Mouse (Mus musculus) yolk sac, embryonic 10.5 days (tissue): ENCODE measurements at regions not wholly inside any gene's neighbourhood (a gene's known extent, or its start where the extent isn't known, plus 50 kb on each side); places are given as distances from the start of the nearest gene placed in this dataset.
A peak's percentile ranks its signal among the peaks of the same experiment; 100 is the strongest.

Source experiments
- DNase-seq: peaks from one replicate; pipeline ENCODE4 v3.0.0-alpha.2; 2017; ENCODE audit warnings: low spot score

DNA sequence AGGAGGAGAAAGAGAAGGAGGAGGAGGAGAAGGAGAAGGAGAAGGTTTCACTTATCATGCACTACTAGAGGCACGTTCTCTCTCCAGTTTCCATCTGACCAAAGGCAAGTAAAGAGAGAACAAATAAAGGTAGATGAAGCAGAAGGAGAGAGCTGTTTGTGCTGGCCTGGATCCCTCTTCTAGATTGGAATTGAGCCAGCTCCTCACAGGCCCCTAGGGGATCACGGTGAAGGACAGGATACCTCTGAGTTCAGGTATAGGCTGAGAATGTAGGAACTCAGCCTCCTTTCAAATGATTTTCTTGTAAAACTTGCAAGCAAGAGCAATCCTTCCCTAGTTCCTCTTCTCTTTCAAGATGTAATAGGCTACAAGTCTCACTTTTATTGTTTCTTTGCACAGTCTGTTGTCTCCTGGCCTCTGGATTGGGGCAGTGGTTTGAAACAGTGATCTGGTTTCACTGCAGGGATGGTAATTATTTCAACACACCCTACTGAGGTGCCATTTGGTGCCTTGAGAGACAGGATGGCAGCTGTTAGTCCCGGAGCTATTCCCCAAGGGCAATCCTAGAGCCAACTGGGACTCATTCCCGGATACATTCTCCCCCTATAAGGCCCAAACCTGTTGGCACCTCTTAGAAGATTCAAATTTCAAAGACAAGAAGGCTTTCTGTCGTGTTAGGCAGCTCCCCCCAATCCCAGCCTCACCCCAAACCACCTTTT is 134.8 kb downstream of the Gm9817 start:
- DNase-seq, result no peak

DNA sequence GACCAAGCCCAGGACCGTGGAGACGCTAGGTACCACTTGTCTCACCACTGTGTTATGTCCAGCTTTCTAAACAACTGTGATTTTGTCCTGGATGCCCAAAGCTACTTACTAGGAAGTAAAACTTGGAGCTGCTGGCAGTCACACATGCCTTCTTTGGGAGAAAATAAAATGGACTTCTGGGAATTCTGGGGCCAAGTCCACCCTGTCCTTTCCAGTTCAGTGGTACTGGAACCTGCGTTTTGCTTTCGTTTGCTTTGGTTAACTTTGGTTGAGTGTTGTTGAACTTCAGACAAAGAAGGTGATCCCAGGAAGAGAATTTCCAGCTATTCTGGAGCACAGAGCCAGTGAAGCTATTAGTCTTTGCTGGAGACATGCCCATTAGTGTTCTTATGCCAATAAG is 139.8 kb downstream of the Gm9817 start:
- no peak for DNase-seq

DNA sequence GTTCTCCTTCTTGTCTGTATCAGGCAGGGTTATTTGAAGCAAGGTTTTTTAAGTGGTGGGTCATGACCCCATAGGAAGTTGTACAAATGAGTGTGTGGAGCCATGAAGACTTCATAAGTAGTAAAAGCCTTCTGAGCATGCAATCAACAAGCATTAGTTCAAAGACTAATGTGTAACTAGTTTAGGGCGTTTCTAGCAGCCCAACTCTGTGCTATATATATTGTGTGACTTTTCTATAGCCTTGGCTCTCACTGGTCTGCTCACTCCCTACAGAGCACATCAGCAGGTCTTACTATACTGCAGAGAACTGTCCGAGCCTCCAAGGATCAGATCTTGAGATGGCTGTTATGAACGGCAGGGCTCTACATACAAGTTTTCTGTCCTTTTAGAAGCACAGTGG is 141.2 kb downstream of the Gm9817 start:
- no peak for DNase-seq

DNA sequence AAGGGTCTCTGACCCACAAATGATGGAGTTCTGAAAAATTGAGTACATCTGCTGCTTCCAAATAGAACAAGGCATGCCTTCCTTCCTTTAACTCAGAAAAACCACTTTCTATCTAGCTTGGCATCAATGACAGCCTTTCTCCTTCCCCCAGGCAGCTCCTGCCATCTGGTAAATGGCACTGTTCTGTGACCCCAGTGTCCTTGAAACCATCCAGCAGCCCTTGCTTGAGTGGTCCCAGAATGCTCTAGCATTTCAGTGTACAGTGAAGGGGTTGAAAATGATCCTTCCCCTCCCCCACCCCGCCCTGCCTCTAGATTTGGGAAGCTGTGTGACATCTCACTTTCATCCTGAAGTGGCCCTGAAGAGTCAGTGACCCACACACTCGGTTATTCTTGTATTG is 152.3 kb downstream of the Gm9817 start:
- DNase-seq, result no peak

DNA sequence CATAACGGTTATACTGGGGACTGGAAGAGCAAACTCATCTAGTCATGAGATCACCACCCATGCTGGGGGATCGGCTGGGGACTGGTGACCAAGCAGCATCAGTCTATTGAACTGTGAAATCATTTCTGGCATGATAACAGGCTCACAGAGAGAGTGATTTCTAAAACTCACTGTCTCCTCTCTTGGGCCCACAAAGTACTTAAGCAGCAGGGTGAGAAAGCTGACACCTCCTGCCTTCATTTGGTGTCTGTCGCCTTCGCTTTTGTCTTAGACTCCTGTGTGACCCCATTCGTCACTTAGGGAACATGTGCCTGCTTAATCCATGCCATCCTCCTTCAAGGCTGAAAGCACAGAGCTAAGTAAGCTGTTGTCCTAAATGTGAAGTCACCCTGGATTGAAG is 154.3 kb upstream of the Mylip start:
- DNase-seq, result no peak

DNA sequence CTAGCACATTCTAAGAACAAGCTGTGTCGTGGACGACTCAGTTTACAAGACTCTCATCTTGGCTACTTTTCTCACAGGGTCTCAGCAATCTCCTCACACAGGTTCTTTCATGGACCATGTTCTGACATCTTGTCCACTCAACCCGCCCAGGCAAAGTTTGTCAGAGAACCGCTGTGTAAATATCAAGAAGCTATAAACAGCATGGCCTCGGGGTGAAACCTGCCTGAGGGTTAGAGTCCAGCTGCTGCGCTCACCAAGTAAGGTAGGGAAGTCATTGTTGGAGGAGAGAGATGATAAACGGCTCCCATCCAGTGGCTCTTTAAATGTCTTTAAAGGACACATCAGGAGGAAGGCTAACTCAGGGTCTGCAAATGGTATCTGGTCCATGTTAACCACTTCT is 151.3 kb upstream of the Mylip start:
- peak; percentile 70 for DNase-seq

DNA sequence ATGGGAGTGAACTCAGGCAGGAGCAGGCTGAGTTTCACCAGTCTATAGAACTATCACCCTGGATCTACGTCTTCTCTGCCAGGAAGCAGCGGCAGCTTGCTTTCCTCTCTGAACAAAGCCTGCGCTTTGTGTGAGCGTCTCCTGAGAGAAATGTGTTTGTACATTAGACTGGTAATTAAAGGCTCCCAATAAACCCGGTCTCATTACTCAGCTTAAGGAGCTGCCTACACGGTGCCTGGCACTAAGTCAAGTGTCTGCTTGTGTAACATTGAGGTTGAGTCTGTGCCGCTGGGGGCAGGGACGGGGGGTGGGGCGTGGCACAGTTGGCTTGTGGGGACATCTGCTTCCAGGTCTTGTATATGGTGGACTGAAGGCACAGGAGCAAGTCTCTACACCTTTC is 150.4 kb upstream of the Mylip start:
- peak; percentile 12 for DNase-seq

DNA sequence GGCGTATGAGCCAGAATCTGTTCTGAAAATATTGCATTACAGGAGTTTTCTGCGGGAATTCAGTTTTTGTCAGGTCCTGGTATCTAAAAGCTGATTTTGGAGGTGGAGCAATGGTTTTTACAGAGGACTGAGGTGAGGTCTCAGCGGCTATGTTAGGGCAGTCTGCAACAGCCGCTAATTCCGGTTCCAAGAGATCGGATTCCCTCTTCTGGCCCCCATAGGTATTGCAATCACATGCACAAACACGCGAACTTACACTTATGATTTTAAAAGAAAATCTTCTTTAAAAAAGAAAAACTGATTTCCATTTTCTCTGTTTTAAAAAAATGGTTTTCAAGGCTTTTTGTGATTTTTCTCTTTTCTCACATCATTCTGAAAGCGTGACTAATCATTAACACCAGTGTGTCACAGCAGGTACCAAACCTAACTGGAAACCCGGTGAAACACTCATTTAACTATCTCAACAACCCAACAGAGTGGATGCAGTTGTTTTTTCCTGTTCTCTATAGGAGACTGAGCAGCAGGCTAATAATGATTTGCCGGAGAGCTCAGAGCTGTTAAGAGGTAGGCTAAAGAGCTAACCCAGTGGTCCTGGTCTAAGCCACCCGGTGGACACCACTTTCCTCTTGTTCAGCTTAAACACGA is 149.4 kb upstream of the Mylip start:
- no peak for DNase-seq

DNA sequence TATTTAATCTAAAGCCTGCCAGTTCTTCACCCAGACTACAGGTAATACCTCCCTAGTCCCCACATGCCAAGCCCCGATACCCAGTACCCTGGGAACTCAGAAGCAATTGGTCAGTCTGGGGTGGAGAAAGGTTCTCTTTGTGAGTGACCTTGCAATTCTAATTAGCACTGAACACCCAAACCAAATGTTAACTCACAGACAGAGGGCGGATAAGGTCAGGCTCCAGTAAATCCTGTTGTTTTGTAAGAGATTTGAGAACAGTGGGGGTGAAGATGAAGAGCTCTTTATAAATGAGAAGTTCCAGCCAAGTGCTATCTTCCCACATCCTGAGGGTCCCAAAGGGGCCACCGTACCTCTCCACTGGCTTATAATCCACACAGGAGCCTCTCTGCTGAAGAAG is 147.3 kb upstream of the Mylip start:
- no peak for DNase-seq

DNA sequence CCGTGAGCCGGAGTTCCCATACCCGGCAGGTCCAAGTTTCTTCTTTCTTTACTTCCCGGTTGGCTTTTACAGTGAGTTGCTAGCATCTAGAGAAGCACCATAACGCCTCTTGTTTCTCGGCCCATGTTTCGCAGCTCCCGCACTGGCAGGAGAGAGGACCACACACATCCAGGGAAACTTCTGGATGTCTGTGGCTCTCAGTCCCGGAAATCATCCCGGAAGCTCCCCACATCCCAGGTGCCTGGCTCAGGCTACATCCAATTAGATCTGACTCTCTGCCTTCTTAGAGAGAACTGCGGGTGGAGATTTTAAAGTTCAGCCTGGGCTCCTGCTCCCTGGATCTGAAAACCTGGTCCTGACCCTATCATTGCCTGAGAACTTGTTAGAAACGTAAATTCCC is 146.8 kb upstream of the Mylip start:
- no peak for DNase-seq

DNA sequence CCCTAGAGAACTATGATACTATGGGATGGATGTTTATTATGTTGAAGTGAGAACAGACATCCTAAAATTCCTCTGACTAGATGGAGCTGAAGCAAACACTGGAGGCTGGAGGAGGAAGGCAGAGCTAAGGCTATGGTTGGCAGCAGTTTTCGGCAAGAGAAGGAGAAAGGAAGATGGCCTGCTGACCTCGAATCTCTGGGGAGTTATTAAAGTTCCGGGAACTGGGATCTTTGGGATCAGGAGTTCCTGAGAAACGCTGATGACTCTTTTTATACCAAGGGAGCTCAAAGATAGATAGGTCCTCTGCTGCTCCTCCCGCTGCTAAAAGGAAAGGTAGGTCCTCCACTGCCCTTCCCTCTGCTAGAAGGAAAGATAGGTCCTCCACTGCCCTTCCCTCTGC is 143.9 kb upstream of the Mylip start:
- DNase-seq, result no peak

DNA sequence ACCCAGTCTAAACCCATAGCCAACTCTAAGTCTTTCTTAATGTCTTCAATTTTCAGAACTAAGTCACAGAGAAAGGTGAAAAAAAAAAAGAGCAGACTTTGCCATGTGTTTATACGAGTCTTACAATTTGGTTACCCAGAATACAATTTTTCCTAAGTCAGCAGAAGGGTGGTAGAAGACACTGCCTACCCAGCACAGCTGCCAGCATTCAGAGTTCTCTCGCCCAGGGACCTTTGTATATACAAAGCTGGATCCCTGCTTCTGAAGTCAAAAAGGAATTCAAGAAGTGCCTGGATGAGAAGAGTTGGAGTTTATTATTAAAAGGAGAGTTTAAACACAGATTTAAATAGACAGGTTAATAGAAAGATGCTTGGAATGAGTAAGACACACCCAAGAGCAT is 143.2 kb upstream of the Mylip start:
- no peak for DNase-seq

DNA sequence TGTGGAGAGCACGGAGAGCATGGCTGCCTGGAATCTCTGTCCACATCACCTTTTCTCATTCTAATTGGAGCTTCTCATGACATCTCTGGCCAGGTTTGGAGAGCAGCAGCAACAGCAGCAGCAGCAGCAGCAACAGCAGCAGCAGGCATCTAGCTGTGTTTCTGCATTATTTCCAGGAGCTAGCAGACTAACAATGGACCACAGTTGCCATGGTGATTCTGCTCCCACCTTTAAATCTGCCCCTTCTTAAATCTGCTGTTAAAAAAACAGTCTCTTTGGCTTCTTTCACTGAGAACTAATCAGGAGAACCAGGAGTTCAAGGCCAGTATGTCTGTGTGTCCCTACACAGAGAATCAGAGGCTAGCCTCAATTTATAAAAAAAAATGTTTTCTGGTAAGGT is 139.5 kb upstream of the Mylip start:
- no peak for DNase-seq

DNA sequence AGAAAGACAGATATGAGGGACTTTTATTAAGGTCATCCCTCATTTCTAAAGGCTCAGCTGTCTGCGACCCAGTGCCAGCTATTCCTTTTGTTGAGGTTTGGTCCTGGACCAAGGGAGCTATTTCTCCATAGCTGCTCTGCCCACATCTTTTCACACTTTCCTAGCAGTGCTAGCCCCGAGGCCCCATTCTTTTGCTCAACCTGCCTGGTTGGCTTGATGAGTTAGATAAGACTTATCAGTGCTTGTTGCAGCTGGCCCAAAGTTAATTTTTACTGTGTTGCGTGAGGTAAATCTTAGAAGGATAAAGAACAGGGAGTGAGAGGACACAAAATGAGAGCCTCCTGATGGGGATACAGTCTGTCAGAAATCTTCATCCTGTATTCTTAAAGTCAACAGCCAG is 138.5 kb upstream of the Mylip start:
- peak; percentile 60 for DNase-seq

DNA sequence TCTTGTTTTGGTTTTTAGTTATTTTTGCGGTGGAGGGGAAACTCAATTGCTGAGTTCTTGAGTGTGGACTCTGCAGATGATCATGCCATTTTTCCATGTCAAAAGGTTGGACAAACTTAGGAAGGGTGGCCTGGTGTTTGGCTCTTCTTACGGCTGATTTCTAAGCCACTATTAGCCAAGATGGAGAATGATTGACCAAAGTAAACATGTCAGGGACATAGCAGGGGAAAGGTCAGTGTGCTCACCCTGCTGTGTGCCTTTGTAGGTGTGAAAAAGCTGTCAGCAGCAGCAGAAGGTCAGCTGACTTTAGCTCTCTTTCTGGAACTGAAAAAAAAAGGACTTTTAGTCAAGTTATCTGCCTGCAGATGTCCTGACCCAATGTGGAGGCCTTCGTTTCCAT is 137.4 kb upstream of the Mylip start:
- peak; percentile 78 for DNase-seq

DNA sequence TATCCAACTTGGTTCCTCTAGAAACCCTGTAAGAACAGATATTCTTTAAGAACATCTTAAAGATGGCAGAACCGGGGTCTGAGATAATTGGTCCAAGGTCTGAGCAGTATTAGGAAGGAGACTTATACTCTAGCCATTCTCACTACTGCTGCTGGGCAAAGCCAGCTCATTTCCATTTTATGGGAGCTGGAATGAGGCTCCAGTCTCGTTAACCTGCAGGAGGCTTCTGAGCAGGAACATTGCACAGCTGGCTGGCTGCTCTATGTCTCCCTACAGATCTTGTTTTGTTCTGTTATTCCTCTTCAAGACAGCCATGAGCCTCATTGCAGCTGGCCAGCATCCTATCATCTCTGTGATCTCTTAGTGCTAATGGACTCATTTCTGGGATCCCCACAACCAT is 136.3 kb upstream of the Mylip start:
- no peak for DNase-seq

DNA sequence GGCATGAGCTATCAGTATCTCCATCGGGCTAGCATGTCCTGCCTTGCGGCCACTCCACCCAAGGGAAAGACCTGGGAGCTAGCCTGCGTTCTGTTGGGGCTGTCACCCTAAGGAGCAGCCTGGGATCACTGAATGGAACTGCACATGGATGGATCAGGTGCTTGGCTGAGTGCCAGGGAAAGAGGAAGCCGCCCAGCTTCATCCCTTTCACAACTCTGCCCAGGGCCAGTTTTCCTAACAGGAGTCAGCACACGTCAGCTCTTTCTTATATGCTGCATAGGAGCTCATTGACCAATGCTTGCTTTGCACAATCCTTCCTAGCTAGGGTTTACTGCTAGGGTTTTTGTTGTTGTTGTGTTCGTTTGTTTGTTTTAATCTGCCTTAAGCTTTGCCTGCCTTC is 134.3 kb upstream of the Mylip start:
- peak; percentile 62 for DNase-seq

DNA sequence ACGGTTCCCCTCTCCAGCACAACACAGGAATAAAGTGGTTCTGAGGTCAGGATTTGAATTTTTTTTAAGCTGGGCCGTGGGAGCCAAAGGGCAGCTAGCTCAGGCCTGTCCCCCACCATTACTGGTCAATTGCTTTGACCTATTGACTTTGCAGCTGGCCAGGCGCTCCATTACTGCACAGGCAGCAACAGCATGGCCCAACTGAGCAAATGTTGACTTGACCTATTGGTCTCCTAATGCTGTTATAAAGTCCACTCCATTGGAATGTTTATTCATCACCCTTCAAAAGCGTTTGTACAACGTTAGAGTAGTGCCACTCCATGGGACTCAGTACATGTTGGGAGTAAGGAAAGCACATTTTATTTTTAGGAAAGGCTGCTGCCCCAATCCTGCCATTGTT is 127.5 kb upstream of the Mylip start:
- peak; percentile 90 for DNase-seq

DNA sequence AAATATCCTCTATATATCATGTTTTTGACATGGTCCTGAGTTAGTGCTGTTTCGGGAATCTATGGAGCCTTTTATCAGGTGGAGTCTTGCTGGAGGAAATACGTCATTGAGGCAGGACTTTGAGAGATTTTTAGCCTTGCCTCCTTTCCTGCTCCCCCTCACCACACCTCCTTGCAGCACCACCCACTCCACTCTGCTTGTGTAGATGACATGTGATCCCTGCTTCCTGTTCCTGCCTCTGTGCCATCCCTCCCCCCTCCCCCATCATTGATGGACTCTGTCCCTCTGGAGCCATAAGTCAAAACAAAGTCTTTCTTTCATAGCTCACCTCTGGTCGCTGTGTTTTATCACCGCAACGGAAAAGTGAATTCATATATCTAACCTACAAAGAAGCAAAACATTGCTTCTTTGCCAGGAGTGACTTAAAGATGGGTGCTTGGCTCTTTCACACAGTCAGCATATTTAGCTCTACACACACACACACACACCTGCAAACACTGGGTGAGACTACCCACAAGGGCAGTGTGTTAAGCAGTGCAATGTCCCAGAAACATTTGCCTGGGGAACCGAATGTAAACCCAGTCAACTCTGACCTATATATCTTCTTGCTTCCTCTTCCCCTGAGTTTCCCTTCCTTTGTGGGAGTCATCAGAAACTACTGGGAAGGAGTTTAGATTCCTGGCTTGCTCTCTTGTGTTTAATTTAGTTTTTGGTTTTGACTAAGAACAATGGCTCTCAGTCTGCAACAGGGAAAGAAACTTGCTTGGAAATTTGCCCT is 123.1 kb upstream of the Mylip start:
- DNase-seq, result no peak

DNA sequence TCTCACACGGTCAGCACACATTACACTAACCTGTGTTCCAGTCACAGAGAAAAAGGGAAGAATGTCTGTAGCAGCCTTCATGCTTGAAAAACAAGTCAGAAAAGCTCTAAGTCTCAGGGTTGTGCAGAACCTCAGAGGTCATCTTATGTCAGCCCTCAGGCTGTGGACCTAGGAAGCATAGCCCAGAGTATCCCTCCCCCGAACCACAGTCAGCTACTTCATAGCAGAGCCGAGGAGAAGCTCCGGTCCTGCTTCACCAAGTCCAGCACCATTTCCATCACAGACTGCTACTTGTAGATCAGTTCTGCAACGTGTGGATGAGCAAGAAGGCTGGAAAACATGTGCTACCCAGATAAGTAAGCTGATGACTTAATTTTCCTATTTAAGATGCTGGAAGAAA is 122.1 kb upstream of the Mylip start:
- no peak for DNase-seq

DNA sequence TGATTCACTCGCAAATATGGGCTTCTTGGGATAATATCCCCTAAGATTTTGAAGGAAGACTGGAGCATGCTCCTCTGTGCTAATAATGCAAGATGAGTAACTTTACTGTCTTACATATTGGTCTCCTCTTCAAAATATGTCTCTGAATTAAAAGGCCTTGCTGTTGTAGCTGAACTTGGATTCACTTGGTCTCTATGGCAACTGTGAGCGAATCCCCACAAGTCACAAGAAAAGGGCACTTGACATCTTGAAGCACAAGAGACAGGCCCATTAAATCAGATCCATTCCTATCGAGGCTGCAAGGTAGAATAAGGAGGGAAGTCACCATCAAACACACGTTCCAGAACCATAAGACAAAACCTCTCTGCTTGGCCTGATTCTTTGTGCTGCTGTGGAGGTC is 121.6 kb upstream of the Mylip start:
- DNase-seq, result no peak

DNA sequence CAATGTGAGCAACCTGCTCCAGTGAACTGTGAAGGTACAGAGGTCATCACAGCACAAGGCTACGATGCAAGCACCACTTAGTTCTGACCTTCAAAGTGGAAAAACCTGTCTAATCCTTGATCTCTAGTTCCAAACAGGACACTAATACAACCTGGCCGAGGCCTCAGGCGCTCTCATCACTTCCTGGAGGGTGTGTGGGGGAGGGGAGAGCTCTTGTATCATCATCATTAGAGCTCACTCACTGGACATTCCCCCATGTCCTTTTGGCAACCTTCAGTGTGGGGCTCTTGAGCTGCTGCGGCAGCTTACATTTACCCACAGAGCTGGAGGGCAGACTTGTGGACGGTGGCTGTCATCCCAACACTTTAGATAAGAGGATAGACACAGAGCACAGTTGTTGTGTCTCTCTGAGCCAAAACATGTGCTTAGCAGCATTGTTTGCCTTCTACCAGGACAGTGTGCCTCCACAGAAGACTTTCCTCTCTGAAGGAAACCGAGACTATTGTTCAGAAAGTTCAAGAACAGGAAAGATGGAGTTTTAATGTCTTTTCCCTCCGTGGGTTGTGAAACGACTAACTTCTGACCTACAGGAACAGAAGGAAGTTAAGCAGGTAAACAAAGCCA is 115.2 kb upstream of the Mylip start:
- DNase-seq, result peak; percentile 59

DNA sequence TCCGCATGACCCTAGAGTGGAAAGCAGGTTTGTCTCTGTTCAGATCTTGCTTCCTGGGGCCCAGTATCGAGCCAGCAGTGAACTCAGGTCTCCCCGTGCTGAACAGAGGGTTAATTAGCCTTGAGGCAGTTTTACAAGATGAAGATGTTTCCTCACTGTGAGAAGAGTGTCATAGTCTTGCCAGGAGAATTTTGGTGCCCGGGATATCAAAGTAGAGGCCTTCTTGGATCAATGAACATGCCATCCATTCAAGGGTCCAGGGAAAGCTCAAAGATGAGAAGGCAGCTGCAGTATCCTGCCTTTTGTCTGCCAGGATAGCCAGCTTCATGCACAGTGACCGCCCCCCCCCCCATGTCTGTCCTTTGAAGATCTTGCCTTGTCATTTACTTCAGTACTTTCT is 114.2 kb upstream of the Mylip start:
- DNase-seq, result no peak
